Mouse (Mus musculus): ENCODE data around the gene Igsf3. TPM values are rescaled to one million over a fixed set of nuclear protein-coding genes. Genes with fewer than 3 reads are reported as not detected.

Gene Igsf3
- total and polyA plus RNA-seq, 3 experiments, result 3.9 to 11.8 (median 11.4) TPM

DNA sequence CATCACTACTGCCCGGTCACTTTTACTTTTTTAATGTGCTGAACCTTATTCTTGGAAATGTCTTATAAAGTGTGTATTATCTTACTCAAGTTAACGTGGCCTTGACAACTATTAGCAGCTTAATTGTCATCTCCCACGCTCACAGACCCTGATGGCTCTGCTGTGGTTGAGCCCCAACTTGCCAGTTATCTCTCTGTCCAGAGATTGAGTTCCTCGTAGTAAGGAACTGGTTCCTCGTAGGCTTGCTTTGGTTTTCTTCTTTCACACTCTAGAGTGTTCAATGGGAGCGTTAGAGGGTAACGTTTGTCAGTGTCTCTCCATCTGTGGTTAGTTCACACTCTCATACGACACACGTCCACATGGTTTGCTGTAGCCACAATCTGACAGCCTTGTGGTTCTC is 92.8 kb downstream of the Igsf3 start:
- no peak overlapping the region for H3K9ac ChIP-seq (ENCODE audit: low read depth, low read length)
- H3K27ac ChIP-seq, result no peak overlapping the region
- no peaks in the 10 kb centered on the region for H3K79me2 ChIP-seq (replicated peaks; ENCODE audit: control insufficient read depth, insufficient read depth, low read length)
- WGBS, result 84% methylated on average over 9 of the region's 9 CpGs
- DNase-seq, result no peak
- intact Hi-C loops (cut with DNase I), result no loop called here
- TF ChIP-seq CTCF (IDR thresholded peaks at IDR 0.05), result no peak
- TF ChIP-seq EP300 (IDR thresholded peaks at IDR 0.05; ENCODE audit: insufficient read depth, low read depth, low read length), result no peak
- no peak for TF ChIP-seq POLR2A (IDR thresholded peaks at IDR 0.05; ENCODE audit: insufficient read depth, low read depth, low read length)
- no peaks in the 10 kb centered on the region for H3K27me3 ChIP-seq (ENCODE audit: control insufficient read depth, insufficient read depth, low read length)
- no peaks in the 10 kb centered on the region for H3K4me1 ChIP-seq (ENCODE audit: control insufficient read depth, insufficient read depth, low read length)
- no peak overlapping the region for H3K4me3 ChIP-seq
- no peaks in the 10 kb centered on the region for H3K36me3 ChIP-seq (ENCODE audit: control insufficient read depth, insufficient read depth, low read length)

DNA sequence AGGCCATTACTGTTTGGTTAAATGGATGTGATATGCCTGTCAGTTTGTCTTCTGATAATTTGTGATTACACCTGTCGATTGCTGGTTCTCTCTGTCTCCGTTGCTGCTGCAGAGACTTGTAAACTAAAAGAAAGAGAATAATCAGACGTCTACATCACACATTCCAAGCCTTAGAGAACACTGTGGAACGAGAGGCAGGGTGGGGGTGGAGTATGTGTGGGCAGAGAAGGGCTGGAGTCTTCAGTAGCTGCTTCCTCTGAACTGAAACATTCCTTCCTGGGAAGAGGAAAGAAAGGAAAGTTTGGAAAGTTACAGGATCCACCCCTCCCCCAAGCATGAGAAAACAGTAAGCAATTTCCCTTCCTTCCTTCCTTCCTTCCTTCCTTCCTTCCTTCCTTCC is 95.0 kb downstream of the Igsf3 start:
- H3K9ac ChIP-seq (ENCODE audit: low read depth, low read length), result no peak overlapping the region
- H3K27me3 ChIP-seq (ENCODE audit: control insufficient read depth, insufficient read depth, low read length), result no peaks in the 10 kb centered on the region
- H3K4me1 ChIP-seq (ENCODE audit: control insufficient read depth, insufficient read depth, low read length), result no peaks in the 10 kb centered on the region
- intact Hi-C loops (cut with DNase I), result no loop called here
- DNase-seq, result no peak
- H3K4me3 ChIP-seq, result no peak overlapping the region
- H3K79me2 ChIP-seq (replicated peaks; ENCODE audit: control insufficient read depth, insufficient read depth, low read length), result no peaks in the 10 kb centered on the region
- H3K36me3 ChIP-seq (ENCODE audit: control insufficient read depth, insufficient read depth, low read length), result no peaks in the 10 kb centered on the region
- no peak overlapping the region for H3K27ac ChIP-seq
- WGBS, result 30% methylated on average over 4 of the region's 4 CpGs
- no peak for TF ChIP-seq EP300 (IDR thresholded peaks at IDR 0.05; ENCODE audit: insufficient read depth, low read depth, low read length)
- no peak for TF ChIP-seq POLR2A (IDR thresholded peaks at IDR 0.05; ENCODE audit: insufficient read depth, low read depth, low read length)
- TF ChIP-seq CTCF (IDR thresholded peaks at IDR 0.05), result no peak

DNA sequence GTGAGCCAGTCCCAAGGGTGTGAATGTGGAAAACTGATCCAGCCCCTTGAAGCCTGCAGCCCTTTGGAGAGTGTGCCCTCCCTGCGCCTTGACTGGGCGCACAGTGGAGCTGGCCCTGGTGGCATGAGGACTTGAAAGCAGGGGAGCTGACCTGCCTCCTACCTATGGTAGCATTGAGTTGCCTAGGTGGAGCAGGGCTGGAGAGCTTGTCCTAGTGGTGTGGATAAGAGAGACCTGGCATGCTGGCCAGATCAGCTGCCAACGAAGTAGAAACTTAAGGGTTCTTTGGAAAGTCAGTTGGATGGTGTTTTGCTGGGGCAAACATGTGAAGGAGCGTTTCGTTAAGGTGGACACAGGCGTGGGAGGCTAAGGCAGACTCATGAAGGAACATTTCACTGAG is 105.1 kb downstream of the Igsf3 start:
- no peak for DNase-seq
- no peaks in the 10 kb centered on the region for H3K27me3 ChIP-seq (ENCODE audit: control insufficient read depth, insufficient read depth, low read length)
- TF ChIP-seq CTCF (IDR thresholded peaks at IDR 0.05) (no peak), POLR2A (IDR thresholded peaks at IDR 0.05; ENCODE audit: insufficient read depth, low read depth, low read length) (no peak), EP300 (IDR thresholded peaks at IDR 0.05; ENCODE audit: insufficient read depth, low read depth, low read length) (no peak)
- no peak overlapping the region for H3K27ac ChIP-seq
- H3K79me2 ChIP-seq (replicated peaks; ENCODE audit: control insufficient read depth, insufficient read depth, low read length), result no peaks in the 10 kb centered on the region
- intact Hi-C loops (cut with DNase I), result no loop called here
- H3K4me1 ChIP-seq (ENCODE audit: control insufficient read depth, insufficient read depth, low read length), result no peaks in the 10 kb centered on the region
- 90% methylated on average over 6 of the region's 6 CpGs for WGBS
- no peak overlapping the region for H3K9ac ChIP-seq (ENCODE audit: low read depth, low read length)
- no peaks in the 10 kb centered on the region for H3K36me3 ChIP-seq (ENCODE audit: control insufficient read depth, insufficient read depth, low read length)
- no peak overlapping the region for H3K4me3 ChIP-seq

DNA sequence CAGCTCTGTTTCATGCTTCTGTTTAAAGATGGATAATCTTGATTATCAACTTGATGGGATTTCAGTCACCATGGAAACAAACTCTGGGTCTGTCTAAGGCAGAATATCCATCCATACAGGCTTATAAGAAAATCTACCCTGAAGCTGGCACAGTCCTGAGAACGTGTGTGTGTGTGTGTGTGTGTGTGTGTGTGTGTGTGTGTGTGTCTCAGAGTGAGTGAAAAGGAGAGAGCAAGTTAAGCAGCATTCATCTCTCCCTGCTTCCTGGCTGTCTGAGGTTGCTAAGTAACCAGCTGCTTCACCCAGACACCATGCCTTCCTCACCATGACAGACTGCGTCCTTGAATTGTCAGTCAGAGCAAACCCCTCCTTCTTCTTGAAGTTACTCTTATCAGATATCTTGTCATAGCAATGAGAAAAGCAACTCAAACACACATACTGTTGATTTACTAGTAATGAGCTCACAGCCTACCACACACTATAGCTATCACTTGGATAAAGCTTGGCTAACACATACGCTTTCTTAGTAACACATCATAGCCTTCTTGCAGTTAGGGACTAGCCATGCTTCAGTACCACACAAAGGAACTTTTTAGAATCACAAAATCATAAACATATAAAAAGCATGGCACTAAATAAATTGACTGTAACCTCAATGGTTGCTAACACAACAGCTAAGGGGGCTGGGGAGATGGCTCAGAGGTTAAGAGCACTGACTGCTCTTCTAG is 106.5 kb downstream of the Igsf3 start:
- no peaks in the 10 kb centered on the region for H3K4me1 ChIP-seq (ENCODE audit: control insufficient read depth, insufficient read depth, low read length)
- intact Hi-C loops (cut with DNase I), result no loop called here
- H3K27ac ChIP-seq, result no peak overlapping the region
- no peaks in the 10 kb centered on the region for H3K27me3 ChIP-seq (ENCODE audit: control insufficient read depth, insufficient read depth, low read length)
- no peak overlapping the region for H3K9ac ChIP-seq (ENCODE audit: low read depth, low read length)
- DNase-seq, result no peak
- no peak overlapping the region for H3K4me3 ChIP-seq
- no peaks in the 10 kb centered on the region for H3K79me2 ChIP-seq (replicated peaks; ENCODE audit: control insufficient read depth, insufficient read depth, low read length)
- no peak for TF ChIP-seq POLR2A (IDR thresholded peaks at IDR 0.05; ENCODE audit: insufficient read depth, low read depth, low read length)
- TF ChIP-seq EP300 (IDR thresholded peaks at IDR 0.05; ENCODE audit: insufficient read depth, low read depth, low read length), result no peak
- TF ChIP-seq CTCF (IDR thresholded peaks at IDR 0.05), result no peak
- H3K36me3 ChIP-seq (ENCODE audit: control insufficient read depth, insufficient read depth, low read length), result no peaks in the 10 kb centered on the region
- WGBS, result 76% methylated on average over 3 of the region's 3 CpGs

DNA sequence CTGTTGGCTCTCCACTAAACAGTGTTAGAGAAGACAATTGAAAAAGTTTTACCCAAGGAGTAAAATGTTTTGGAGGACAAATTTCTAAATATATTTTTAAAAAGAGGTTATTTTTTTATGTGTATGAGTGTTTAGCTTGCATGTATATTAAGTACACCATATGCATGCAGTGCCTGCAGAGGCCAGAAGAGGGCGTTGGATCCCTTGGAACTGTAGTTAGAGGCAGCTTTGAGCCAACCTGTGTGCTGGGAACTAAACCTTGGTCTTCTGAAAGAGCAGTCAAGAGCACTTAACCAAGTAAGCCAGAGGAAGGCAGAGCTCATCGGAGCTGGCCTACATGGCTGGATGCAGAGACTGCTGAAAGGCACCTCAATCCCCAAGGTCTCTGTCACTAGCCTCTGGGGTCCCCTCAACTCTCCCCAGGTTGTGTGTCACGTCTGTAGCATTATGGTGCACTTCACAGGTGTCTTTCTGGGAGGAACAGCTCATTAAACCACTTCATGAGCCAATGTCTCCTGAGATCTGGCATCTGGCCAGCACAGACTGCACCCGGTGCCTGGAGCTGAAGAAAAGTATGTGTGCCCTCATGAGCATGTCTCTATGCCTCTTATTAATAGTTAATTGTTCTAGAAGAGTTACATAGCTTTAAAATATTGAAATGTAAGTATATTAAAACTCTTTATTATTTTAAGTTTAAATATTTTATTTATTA is 109.3 kb downstream of the Igsf3 start:
- intact Hi-C loops (cut with DNase I), result no loop called here
- 34% methylated on average over 4 of the region's 4 CpGs for WGBS
- TF ChIP-seq CTCF (IDR thresholded peaks at IDR 0.05), result peak; percentile 31
- TF ChIP-seq EP300 (IDR thresholded peaks at IDR 0.05; ENCODE audit: insufficient read depth, low read depth, low read length), result no peak
- H3K9ac ChIP-seq (ENCODE audit: low read depth, low read length), result no peak overlapping the region
- H3K4me1 ChIP-seq (ENCODE audit: control insufficient read depth, insufficient read depth, low read length), result no peaks in the 10 kb centered on the region
- no peak overlapping the region for H3K27ac ChIP-seq
- H3K4me3 ChIP-seq, result no peak overlapping the region
- H3K27me3 ChIP-seq (ENCODE audit: control insufficient read depth, insufficient read depth, low read length), result no peaks in the 10 kb centered on the region
- no peaks in the 10 kb centered on the region for H3K79me2 ChIP-seq (replicated peaks; ENCODE audit: control insufficient read depth, insufficient read depth, low read length)
- no peaks in the 10 kb centered on the region for H3K36me3 ChIP-seq (ENCODE audit: control insufficient read depth, insufficient read depth, low read length)
- DNase-seq, result no peak

DNA sequence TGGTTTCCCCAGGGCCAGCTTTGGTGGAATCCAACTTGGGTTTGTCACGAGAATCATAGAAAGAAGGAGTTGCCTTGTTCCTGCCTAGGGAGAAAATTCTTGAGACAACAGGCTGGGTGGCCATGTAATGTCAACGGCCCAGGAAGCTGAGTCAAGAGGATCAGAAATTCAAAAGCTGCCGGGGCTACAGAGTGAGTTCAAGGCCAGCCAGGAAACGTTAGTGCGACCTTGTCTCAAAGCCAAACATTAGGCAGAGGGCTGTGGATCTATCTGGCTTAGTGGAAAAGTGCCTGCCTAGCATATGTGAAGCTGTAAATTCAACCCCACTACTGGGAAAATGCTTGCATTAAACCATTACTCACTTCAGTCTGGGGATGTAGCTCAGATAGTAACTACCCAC is 110.6 kb downstream of the Igsf3 start:
- Histone ChIP-seq H3K4me3 (no peak overlapping the region), H3K27me3 (ENCODE audit: control insufficient read depth, insufficient read depth, low read length) (no peaks in the 10 kb centered on the region), H3K27ac (no peak overlapping the region), H3K36me3 (ENCODE audit: control insufficient read depth, insufficient read depth, low read length) (no peaks in the 10 kb centered on the region), H3K79me2 (replicated peaks; ENCODE audit: control insufficient read depth, insufficient read depth, low read length) (no peaks in the 10 kb centered on the region), H3K4me1 (ENCODE audit: control insufficient read depth, insufficient read depth, low read length) (no peaks in the 10 kb centered on the region), H3K9ac (ENCODE audit: low read depth, low read length) (no peak overlapping the region)
- intact Hi-C loops (cut with DNase I), result no loop called here
- WGBS, result 69% methylated on average over 5 of the region's 5 CpGs
- DNase-seq, result no peak
- TF ChIP-seq POLR2A (IDR thresholded peaks at IDR 0.05; ENCODE audit: insufficient read depth, low read depth, low read length), result no peak
- no peak for TF ChIP-seq EP300 (IDR thresholded peaks at IDR 0.05; ENCODE audit: insufficient read depth, low read depth, low read length)
- no peak for TF ChIP-seq CTCF (IDR thresholded peaks at IDR 0.05)

Measured in heart, adult 2 months (tissue).